Mouse (Mus musculus): ENCODE results near the gene Otud1. TPM values are rescaled to one million over a fixed set of nuclear protein-coding genes. Genes with fewer than 3 reads are reported as not detected.

Otud1 gene
- polyA plus RNA-seq (2015; fragmentation: Nextera tagmentation; extraction: Ambion mirVana): 1.3 and 1.5 TPM in 2 replicates

DNA sequence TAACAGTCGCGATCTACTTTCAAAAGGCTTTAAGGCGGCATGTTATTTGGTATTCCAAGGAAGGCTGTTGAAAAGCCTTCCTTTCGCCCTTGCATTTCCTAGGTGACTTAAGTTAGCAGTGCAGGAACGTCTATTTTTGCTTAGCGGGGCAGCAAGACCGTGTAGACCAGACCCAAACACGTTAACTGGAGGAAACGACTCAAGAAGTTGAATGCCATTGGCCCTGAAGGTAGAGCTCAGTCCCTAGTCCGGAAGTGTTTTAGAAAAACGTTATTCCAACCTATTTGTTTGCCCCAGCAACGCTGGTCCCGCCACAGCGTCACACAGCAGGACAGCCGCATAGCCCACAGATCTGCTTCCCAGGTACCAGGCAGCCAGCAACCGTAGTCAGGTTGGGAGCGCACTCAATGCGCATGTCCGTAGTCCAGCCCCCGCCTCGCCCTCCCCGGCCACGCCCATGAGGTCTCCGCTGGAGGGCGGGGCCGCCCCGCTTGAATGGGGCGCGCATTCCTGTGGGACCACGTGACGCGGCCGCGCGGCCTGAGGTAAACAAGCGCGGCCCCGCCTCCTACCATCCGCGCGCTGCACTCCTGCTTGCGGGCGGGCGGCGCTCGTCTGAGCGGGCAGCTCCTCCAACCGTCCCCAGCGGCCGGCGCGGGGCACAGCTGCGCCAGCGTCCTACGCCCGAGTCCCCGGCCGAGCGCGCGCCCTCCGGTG lies at the start of gene Otud1:
TSS of gene Otud1 (plus strand) at position 595 of the 717 bp plus-strand sequence.
- WGBS: under 1% methylated on average over 59 of the region's 62 CpGs
- no peaks in the 10 kb centered on the region; the same call in 1 of the 2 replicates for H3K27me3 ChIP-seq (replicated peaks; ENCODE audit: control insufficient read depth, insufficient read depth, low read length)
- peak within 1 kb of the TSS; percentile 92 for H3K4me3 ChIP-seq (ENCODE audit: low read length)
- no peaks in the 10 kb centered on the region for H3K36me3 ChIP-seq (ENCODE audit: control insufficient read depth, insufficient read depth, low read length)
- ATAC-seq: peak; percentile 97
- H3K9me3 ChIP-seq (ENCODE audit: control insufficient read depth, low read length): no peaks in the 10 kb centered on the region
- H3K4me1 ChIP-seq (ENCODE audit: control insufficient read depth, insufficient read depth, low read depth, low read length): peaks cover 16% of the 10 kb centered on the region
- peak within 1 kb of the TSS; percentile 72 for H3K4me2 ChIP-seq (ENCODE audit: low read length)
- peak within 1 kb of the TSS; percentile 88 for H3K9ac ChIP-seq (ENCODE audit: low read depth, low read length)
- peak within 1 kb of the TSS; percentile 88 for H3K27ac ChIP-seq (ENCODE audit: low read depth, low read length)

DNA sequence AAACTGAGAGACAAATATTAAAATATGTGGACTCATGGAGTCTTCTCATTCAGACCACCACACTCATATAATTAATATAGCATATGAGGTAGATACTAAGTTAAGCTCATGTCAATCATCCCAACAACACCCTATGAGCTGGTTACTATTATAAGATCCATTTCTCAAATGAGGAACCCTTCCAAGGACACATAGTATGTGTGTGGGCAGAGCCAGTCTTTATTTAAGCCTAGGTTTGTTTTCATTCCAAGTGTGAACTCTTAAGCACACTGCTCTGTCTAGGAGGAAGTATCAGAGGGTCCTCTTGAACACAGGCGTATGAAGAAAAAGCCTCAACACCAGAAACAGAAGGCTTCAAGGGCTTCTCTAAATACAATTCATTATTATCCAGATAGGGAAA lies 49.7 kb upstream of the Otud1 start:
- no peaks in the 10 kb centered on the region for H3K9me3 ChIP-seq (ENCODE audit: control insufficient read depth, low read length)
- H3K4me3 ChIP-seq (ENCODE audit: low read length): no peak overlapping the region
- no peak overlapping the region for H3K9ac ChIP-seq (ENCODE audit: low read depth, low read length)
- H3K4me1 ChIP-seq (ENCODE audit: control insufficient read depth, insufficient read depth, low read depth, low read length): no peaks in the 10 kb centered on the region
- H3K27ac ChIP-seq (ENCODE audit: low read depth, low read length): no peak overlapping the region
- 41% methylated on average over 1 of the region's 1 CpGs for WGBS
- no peaks in the 10 kb centered on the region for H3K27me3 ChIP-seq (replicated peaks; ENCODE audit: control insufficient read depth, insufficient read depth, low read length)
- no peak for ATAC-seq
- no peaks in the 10 kb centered on the region for H3K36me3 ChIP-seq (ENCODE audit: control insufficient read depth, insufficient read depth, low read length)
- no peak overlapping the region for H3K4me2 ChIP-seq (ENCODE audit: low read length)

- no peaks in the 10 kb centered on the region for H3K9me3 ChIP-seq (ENCODE audit: control insufficient read depth, low read length)
- H3K4me2 ChIP-seq (ENCODE audit: low read length): no peak overlapping the region
- WGBS: 68% methylated on average over 3 of the region's 3 CpGs
- no peak overlapping the region for H3K27ac ChIP-seq (ENCODE audit: low read depth, low read length)
- no peak overlapping the region for H3K9ac ChIP-seq (ENCODE audit: low read depth, low read length)
- H3K4me3 ChIP-seq (ENCODE audit: low read length): no peak overlapping the region
- no peaks in the 10 kb centered on the region for H3K36me3 ChIP-seq (ENCODE audit: control insufficient read depth, insufficient read depth, low read length)
- no peak for ATAC-seq
- no peaks in the 10 kb centered on the region for H3K27me3 ChIP-seq (replicated peaks; ENCODE audit: control insufficient read depth, insufficient read depth, low read length)
- H3K4me1 ChIP-seq (ENCODE audit: control insufficient read depth, insufficient read depth, low read depth, low read length): no peaks in the 10 kb centered on the region
Measured at GRCm38 (mm10) chr2:19608410-19609073, 49.0 kb upstream of the Otud1 start.

DNA sequence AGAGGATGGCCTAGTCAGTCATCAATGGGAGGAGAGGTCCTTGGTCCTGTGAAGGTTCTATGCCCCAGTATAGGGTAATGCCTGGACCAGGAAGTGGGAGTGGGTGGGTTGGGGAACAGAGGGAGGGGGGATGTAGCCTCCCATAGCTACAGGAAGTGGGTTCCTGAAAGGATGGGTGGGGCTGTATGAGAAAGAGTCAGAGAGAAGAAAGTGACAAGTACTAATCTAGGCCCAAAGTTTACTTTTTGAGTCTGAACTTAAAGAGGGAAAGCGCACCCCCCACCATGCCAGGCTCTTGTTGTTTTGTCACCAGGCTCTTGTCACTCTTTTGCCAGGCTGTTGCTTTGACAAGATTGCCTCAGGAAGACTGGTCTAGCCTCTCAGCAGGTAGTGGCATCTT lies 35.5 kb upstream of the Otud1 start:
- H3K4me1 ChIP-seq (ENCODE audit: control insufficient read depth, insufficient read depth, low read depth, low read length): no peaks in the 10 kb centered on the region
- H3K27me3 ChIP-seq (replicated peaks; ENCODE audit: control insufficient read depth, insufficient read depth, low read length): no peaks in the 10 kb centered on the region
- 91% methylated on average over 1 of the region's 1 CpGs for WGBS
- ATAC-seq: no peak
- H3K9ac ChIP-seq (ENCODE audit: low read depth, low read length): no peak overlapping the region
- no peak overlapping the region for H3K4me2 ChIP-seq (ENCODE audit: low read length)
- H3K9me3 ChIP-seq (ENCODE audit: control insufficient read depth, low read length): no peaks in the 10 kb centered on the region
- H3K4me3 ChIP-seq (ENCODE audit: low read length): no peak overlapping the region
- no peaks in the 10 kb centered on the region for H3K36me3 ChIP-seq (ENCODE audit: control insufficient read depth, insufficient read depth, low read length)
- H3K27ac ChIP-seq (ENCODE audit: low read depth, low read length): no peak overlapping the region

DNA sequence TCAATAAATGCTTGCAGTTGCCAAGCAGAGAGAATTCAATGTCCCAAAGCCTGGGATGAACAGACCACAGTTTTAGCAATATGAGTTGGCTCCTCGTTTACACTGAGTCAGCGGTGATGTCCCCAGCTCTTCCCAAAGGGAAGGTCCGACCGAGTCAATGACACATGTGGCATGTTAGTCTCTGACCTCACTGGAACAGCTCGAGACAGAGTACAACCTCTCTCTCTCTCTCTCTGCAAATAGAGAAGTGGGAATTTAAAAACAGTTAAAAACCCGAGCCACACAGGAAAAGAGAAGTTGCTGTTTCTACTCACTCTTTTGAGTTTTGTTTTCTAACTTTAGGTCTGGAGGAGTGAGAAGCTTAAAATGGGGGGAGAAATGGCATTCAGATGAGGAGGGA lies 30.5 kb upstream of the Otud1 start:
- no peaks in the 10 kb centered on the region for H3K36me3 ChIP-seq (ENCODE audit: control insufficient read depth, insufficient read depth, low read length)
- no peak overlapping the region for H3K4me2 ChIP-seq (ENCODE audit: low read length)
- H3K4me3 ChIP-seq (ENCODE audit: low read length): no peak overlapping the region
- H3K27ac ChIP-seq (ENCODE audit: low read depth, low read length): no peak overlapping the region
- ATAC-seq: no peak
- no peaks in the 10 kb centered on the region for H3K9me3 ChIP-seq (ENCODE audit: control insufficient read depth, low read length)
- H3K4me1 ChIP-seq (ENCODE audit: control insufficient read depth, insufficient read depth, low read depth, low read length): no peaks in the 10 kb centered on the region
- H3K27me3 ChIP-seq (replicated peaks; ENCODE audit: control insufficient read depth, insufficient read depth, low read length): no peaks in the 10 kb centered on the region
- no peak overlapping the region for H3K9ac ChIP-seq (ENCODE audit: low read depth, low read length)
- WGBS: 83% methylated on average over 6 of the region's 6 CpGs

DNA sequence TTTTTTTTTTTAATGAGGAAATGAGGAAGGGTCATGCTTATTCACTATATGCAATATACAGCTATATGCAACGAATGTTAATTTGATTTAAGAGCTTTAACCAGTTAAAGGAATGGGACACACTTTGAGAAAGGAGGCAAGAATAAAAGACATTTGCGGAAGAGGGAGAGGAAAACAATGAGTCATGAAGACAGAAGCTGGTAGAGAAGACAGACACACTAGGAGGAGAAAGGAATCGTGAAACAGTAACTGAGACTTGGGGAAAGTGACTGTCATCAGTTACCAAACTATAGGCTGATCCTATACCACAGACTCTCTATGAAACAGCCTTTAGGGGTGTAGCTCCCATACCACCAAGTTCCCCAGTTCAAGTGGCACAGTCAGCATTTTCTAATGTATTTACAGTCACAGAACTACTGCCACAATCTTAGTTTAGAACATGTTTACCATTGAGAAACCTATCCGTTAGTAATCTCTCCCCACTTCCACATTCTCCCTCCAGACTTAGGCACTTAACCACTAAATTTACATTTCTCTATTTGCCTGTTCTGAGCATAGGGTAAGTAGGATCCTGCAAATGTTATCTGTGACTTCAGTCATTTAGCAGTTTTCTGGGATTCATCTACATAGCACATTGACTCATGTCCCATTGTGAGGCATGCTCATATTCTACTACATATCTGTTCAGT lies 29.5 kb upstream of the Otud1 start:
- ATAC-seq: no peak
- H3K4me2 ChIP-seq (ENCODE audit: low read length): no peak overlapping the region
- H3K9ac ChIP-seq (ENCODE audit: low read depth, low read length): no peak overlapping the region
- no peaks in the 10 kb centered on the region for H3K36me3 ChIP-seq (ENCODE audit: control insufficient read depth, insufficient read depth, low read length)
- H3K9me3 ChIP-seq (ENCODE audit: control insufficient read depth, low read length): no peaks in the 10 kb centered on the region
- H3K4me1 ChIP-seq (ENCODE audit: control insufficient read depth, insufficient read depth, low read depth, low read length): no peaks in the 10 kb centered on the region
- no peak overlapping the region for H3K27ac ChIP-seq (ENCODE audit: low read depth, low read length)
- 86% methylated on average over 4 of the region's 4 CpGs for WGBS
- no peaks in the 10 kb centered on the region for H3K27me3 ChIP-seq (replicated peaks; ENCODE audit: control insufficient read depth, insufficient read depth, low read length)
- no peak overlapping the region for H3K4me3 ChIP-seq (ENCODE audit: low read length)

DNA sequence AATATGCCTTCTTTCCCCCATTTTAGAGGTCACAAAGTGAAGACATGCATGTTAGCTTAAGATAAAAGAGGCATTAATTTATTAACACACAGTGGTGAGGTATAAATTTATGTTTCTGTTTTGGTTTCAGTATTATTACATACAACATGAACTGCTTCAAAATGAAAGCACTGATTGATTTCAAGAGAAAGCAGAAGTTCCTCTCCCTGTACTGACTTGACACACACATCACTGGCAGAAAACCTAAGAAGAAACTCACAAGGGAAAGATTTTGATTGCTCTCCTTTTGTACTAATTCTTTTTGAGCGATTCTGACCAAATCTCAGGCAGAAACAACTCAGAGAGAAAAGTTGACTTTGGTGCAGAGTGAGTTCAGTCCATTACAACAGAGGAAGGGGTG lies 27.0 kb upstream of the Otud1 start:
- ATAC-seq: no peak

DNA sequence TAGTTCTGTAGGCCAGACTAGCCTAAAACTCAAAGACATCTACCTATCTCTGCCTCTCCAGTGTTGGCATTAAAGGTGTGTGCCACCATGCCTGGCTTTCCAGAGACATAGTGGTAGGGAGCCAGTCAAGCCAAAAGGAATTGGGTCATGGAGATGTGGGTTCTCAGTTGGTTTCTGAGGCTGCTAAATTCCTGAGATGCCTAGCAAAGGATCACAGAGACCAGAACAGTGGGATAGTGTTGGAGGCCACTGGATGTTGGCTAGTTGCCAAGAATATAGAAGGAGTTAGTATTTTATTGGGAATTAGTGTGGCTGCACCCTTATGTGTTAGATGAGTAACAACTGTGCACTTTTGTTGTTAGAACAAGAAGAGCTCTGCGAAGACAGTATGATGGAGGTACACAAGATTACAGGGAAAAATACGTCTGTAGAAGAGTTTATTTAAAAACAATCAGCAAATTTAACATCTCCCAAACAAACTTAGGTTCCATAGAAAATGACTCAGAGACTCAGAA lies 24.1 kb upstream of the Otud1 start:
- Histone ChIP-seq H3K9ac (ENCODE audit: low read depth, low read length) (no peak overlapping the region), H3K27me3 (replicated peaks; ENCODE audit: control insufficient read depth, insufficient read depth, low read length) (no peaks in the 10 kb centered on the region), H3K9me3 (ENCODE audit: control insufficient read depth, low read length) (no peaks in the 10 kb centered on the region), H3K4me3 (ENCODE audit: low read length) (no peak overlapping the region), H3K4me2 (ENCODE audit: low read length) (no peak overlapping the region), H3K4me1 (ENCODE audit: control insufficient read depth, insufficient read depth, low read depth, low read length) (no peaks in the 10 kb centered on the region), H3K27ac (ENCODE audit: low read depth, low read length) (no peak overlapping the region), H3K36me3 (ENCODE audit: control insufficient read depth, insufficient read depth, low read length) (no peaks in the 10 kb centered on the region)
- ATAC-seq: no peak
- 47% methylated on average over 2 of the region's 2 CpGs for WGBS

More for the DNA sequence above, 27.0 kb upstream of the Otud1 start:
- Histone ChIP-seq H3K9me3 (ENCODE audit: control insufficient read depth, low read length) (no peaks in the 10 kb centered on the region), H3K9ac (ENCODE audit: low read depth, low read length) (no peak overlapping the region), H3K4me2 (ENCODE audit: low read length) (no peak overlapping the region), H3K27me3 (replicated peaks; ENCODE audit: control insufficient read depth, insufficient read depth, low read length) (no peaks in the 10 kb centered on the region), H3K4me3 (ENCODE audit: low read length) (no peak overlapping the region), H3K27ac (ENCODE audit: low read depth, low read length) (no peak overlapping the region), H3K36me3 (ENCODE audit: control insufficient read depth, insufficient read depth, low read length) (no peaks in the 10 kb centered on the region), H3K4me1 (ENCODE audit: control insufficient read depth, insufficient read depth, low read depth, low read length) (no peaks in the 10 kb centered on the region)
- 83% methylated on average over 1 of the region's 1 CpGs for WGBS

DNA sequence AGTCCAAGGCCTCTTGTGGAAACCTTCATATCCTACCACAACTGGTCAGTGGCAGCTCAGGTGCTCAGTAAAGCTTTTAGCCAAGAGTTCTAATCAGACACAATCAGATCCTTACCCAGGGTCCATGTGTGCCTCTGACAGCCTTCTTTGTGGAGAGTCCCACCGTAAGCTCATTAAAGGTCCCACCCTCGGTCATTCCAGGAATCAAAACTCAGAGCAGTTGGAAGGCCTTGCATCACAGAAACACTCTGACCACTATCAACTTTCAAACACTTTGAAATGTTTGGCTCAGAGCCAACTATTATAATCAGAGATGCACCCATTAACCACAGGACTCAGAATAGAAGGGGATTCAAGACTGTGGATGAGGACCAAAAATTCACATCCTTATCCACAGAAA lies 12.4 kb upstream of the Otud1 start:
- Histone ChIP-seq H3K27me3 (replicated peaks; ENCODE audit: control insufficient read depth, insufficient read depth, low read length) (no peaks in the 10 kb centered on the region), H3K4me2 (ENCODE audit: low read length) (no peak overlapping the region), H3K27ac (ENCODE audit: low read depth, low read length) (no peak overlapping the region), H3K9ac (ENCODE audit: low read depth, low read length) (no peak overlapping the region), H3K4me3 (ENCODE audit: low read length) (no peak overlapping the region), H3K36me3 (ENCODE audit: control insufficient read depth, insufficient read depth, low read length) (no peaks in the 10 kb centered on the region), H3K9me3 (ENCODE audit: control insufficient read depth, low read length) (no peaks in the 10 kb centered on the region), H3K4me1 (ENCODE audit: control insufficient read depth, insufficient read depth, low read depth, low read length) (no peaks in the 10 kb centered on the region)
- 75% methylated on average over 2 of the region's 2 CpGs for WGBS
- no peak for ATAC-seq
